Mouse (Mus musculus): ENCODE measurements around the gene Fgd1. TPM values are rescaled to one million over a fixed set of nuclear protein-coding genes. Genes with fewer than 3 reads are reported as not detected.

Fgd1 gene
- polyA plus RNA-seq, 1 experiment: 1.3 TPM

DNA sequence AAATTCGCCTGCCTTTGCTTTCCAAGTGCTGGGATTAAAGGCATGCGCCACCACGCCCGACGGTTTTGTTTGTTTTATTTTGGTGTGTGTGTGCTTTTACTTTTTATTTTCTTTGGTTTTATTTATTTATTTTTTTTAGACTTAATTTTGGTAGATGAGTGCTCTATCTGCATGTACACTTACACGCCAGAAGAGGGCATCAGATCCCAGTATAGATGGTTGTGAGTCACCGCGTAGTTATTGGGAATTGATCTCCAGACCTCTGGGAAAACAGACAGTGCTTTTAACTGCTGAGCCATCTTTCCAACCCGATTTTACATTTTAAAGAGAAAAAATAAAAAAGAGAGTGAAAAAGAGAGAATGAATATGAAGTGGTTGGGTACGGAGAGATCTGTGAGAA is 86.8 kb downstream of the Fgd1 start:
- no peaks in the 10 kb centered on the region for H3K4me1 ChIP-seq (ENCODE audit: control insufficient read depth, insufficient read depth, low read length)
- TF ChIP-seq POLR2A (IDR thresholded peaks at IDR 0.05; ENCODE audit: control insufficient read depth, low read depth, low read length) (no peak), CTCF (IDR thresholded peaks at IDR 0.05; ENCODE audit: control insufficient read depth, insufficient read depth, insufficient replicate concordance, low read depth, low read length) (no peak)
- no peak overlapping the region for H3K27ac ChIP-seq (ENCODE audit: control insufficient read depth, insufficient read depth, low read depth, low read length)
- H3K27me3 ChIP-seq (ENCODE audit: control insufficient read depth, insufficient read depth, low read length): no peaks in the 10 kb centered on the region
- no peak overlapping the region for H3K4me3 ChIP-seq (ENCODE audit: control insufficient read depth, low read depth, low read length)
- no peaks in the 10 kb centered on the region for H3K36me3 ChIP-seq (ENCODE audit: control insufficient read depth, insufficient read depth, low read length)

Other genes starting within 250 kb of the Fgd1 start
- gene Maged2, start 231.8 kb upstream of the Fgd1 start, polyA plus RNA-seq (2012; rRNA removed): 19.5 and 21.5 TPM in 2 replicates
- 1.4 and 1.7 TPM in 2 replicates for gene Gnl3l, start 28.8 kb upstream of the Fgd1 start, polyA plus RNA-seq (2012; rRNA removed)
- gene Tsr2, start 50.4 kb downstream of the Fgd1 start, polyA plus RNA-seq (2012; rRNA removed): 2.3 and 2.7 TPM in 2 replicates
- 3.1 and 5.0 TPM in 2 replicates for gene Wnk3, start 151.9 kb downstream of the Fgd1 start, polyA plus RNA-seq (2012; rRNA removed)